Mouse (Mus musculus) megakaryocyte progenitor cell, adult 5-6 weeks (primary cell): ENCODE data around the gene Aff3. TPM values are rescaled to one million over a fixed set of nuclear protein-coding genes. Genes with fewer than 3 reads are reported as not detected.

Source experiments
- ATAC-seq: replicated peaks from 2 replicates; pipeline ENCODE4 v1.8.0; 2016; ENCODE audit warnings: mild to moderate bottlenecking, moderate TSS enrichment, inconsistent platforms; ENCODE audit not compliant: poor library complexity
- total RNA-seq, 2 experiments: library from RNA; stranded (forward) in 1 of 2; stranded (reverse) in 1 of 2; fragments of 157-497, 149-512 nt in 1 of 2; fragments of 200-1000 nt in 1 of 2; gene quantifications; 2 replicates each; pipeline versions ENCODE4 v1.2.3 to v1.2.4; 2015 to 2017

The Aff3 gene
- total RNA-seq, 2 experiments from 2014 or later: 11.8 to 26.9 TPM

- ATAC-seq: no peak
Observed at GRCm38 (mm10) chr1:38546696-38547095, 118.1 kb downstream of the Aff3 start.

- no peak for ATAC-seq
Observed at GRCm38 (mm10) chr1:38545282-38545945, 119.3 kb downstream of the Aff3 start.

- ATAC-seq: no peak
Observed at GRCm38 (mm10) chr1:38544501-38544900, 120.3 kb downstream of the Aff3 start.

- ATAC-seq: no peak
Observed at GRCm38 (mm10) chr1:38541536-38541935, 123.2 kb downstream of the Aff3 start.

GRCm38 (mm10) chr1:38536929-38537540 lies 127.7 kb downstream of the Aff3 start:
- no peak for ATAC-seq

- peak; percentile 54 for ATAC-seq
Observed at GRCm38 (mm10) chr1:38532581-38532980, 132.2 kb downstream of the Aff3 start.

- ATAC-seq: no peak
Observed at GRCm38 (mm10) chr1:38528607-38529006, 136.1 kb downstream of the Aff3 start.

GRCm38 (mm10) chr1:38526568-38526967 lies 138.2 kb downstream of the Aff3 start:
- no peak for ATAC-seq

GRCm38 (mm10) chr1:38521651-38522050 lies 143.1 kb downstream of the Aff3 start:
- no peak for ATAC-seq

- ATAC-seq: no peak
Observed at GRCm38 (mm10) chr1:38516225-38516624, 148.5 kb downstream of the Aff3 start.

GRCm38 (mm10) chr1:38514634-38515011 lies 150.1 kb downstream of the Aff3 start:
- no peak for ATAC-seq

- no peak for ATAC-seq
Observed at GRCm38 (mm10) chr1:38513970-38514633, 150.7 kb downstream of the Aff3 start.

GRCm38 (mm10) chr1:38512258-38513081 lies 152.3 kb downstream of the Aff3 start:
- no peak for ATAC-seq

- no peak for ATAC-seq
Observed at GRCm38 (mm10) chr1:38511076-38511475, 153.7 kb downstream of the Aff3 start.

- ATAC-seq: no peak
Observed at GRCm38 (mm10) chr1:38509301-38509700, 155.5 kb downstream of the Aff3 start.

GRCm38 (mm10) chr1:38507636-38508179 lies 157.0 kb downstream of the Aff3 start:
- no peak for ATAC-seq

- no peak for ATAC-seq
Observed at GRCm38 (mm10) chr1:38506396-38506795, 158.4 kb downstream of the Aff3 start.

- no peak for ATAC-seq
Observed at GRCm38 (mm10) chr1:38503431-38504089, 161.2 kb downstream of the Aff3 start.

- ATAC-seq: no peak
Observed at GRCm38 (mm10) chr1:38502797-38503196, 162.0 kb downstream of the Aff3 start.

- ATAC-seq: no peak
Observed at GRCm38 (mm10) chr1:38501231-38501630, 163.5 kb downstream of the Aff3 start.

GRCm38 (mm10) chr1:38499500-38499899 lies 165.3 kb downstream of the Aff3 start:
- peak; percentile 83 for ATAC-seq
